Mouse (Mus musculus) spleen, adult 2 months (tissue): Measurements from ENCODE around the gene Fyb. TPM values are rescaled to one million over a fixed set of nuclear protein-coding genes. Genes with fewer than 3 reads are reported as not detected.

ENCODE experiments used
- DNase-seq, 2 experiments: peaks; one replicate each; pipeline versions ENCODE4 v3.0.0 to v3.0.0-alpha.2; 2012 to 2021; ENCODE audit warnings: low spot score in 2 of 2, low read depth in 1 of 2
- H3K27ac ChIP-seq: fragments of 200-500 bp; 2 replicates; pipeline ENCODE4 v1.5.1; 2012; ENCODE audit warnings: low read length, inconsistent platforms; ENCODE audit not compliant: insufficient read depth
- H3K27me3 ChIP-seq: fragments of 200-500 bp; 2 replicates; pipeline ENCODE4 v1.6.1; 2012; ENCODE audit warnings: mild to moderate bottlenecking, moderate library complexity, low read length, inconsistent platforms; ENCODE audit not compliant: control insufficient read depth, insufficient read depth
- H3K36me3 ChIP-seq: fragments of 200-500 bp; 2 replicates; pipeline ENCODE4 v1.6.1; 2012; ENCODE audit warnings: mild to moderate bottlenecking, low read length, inconsistent platforms; ENCODE audit not compliant: control insufficient read depth, insufficient read depth
- H3K4me1 ChIP-seq: fragments of 200-500 bp; 2 replicates; pipeline ENCODE4 v1.6.1; 2011; ENCODE audit warnings: inconsistent platforms; ENCODE audit not compliant: control insufficient read depth, insufficient read depth, insufficient read length
- H3K4me3 ChIP-seq: fragments of 200-500 bp; 2 replicates; pipeline ENCODE4 v1.5.1; 2011; ENCODE audit warnings: mild to moderate bottlenecking, inconsistent platforms; ENCODE audit not compliant: insufficient read depth, insufficient read length; ENCODE audit errors: extremely low read depth
- CTCF ChIP-seq: fragments of 200-500 bp; IDR thresholded peaks from 2 replicates; pipeline ENCODE4 v1.5.1; 2011; ENCODE audit warnings: mild to moderate bottlenecking, inconsistent platforms; ENCODE audit not compliant: insufficient read depth, insufficient read length, insufficient replicate concordance; ENCODE audit errors: extremely low read depth
- POLR2A ChIP-seq: fragments of 200-500 bp; IDR thresholded peaks from 2 replicates; pipeline ENCODE4 v1.6.1; 2011; ENCODE audit warnings: low read depth, low read length, inconsistent platforms
- WGBS: fragments of 180-500 bp; shearing (Covaris S2); methylation state at CpG from one replicate; pipeline ENCODE4 v1.1.7; 2018; 5-methylcytosine and 5-hydroxymethylcytosine counted together
- polyA plus RNA-seq: library from polyadenylated mRNA; depleted of rRNA; stranded (reverse); fragments of >200 nt; gene quantifications from 2 replicates; pipeline ENCODE4 v1.2.3, GENCODE M21; 2012

The Fyb gene
- polyA plus RNA-seq, 1 experiment: 35.3 TPM

GRCm38 (mm10) chr15:6601330-6601729 lies 78.7 kb downstream of the Fyb start:
- no peak for DNase-seq
- Histone ChIP-seq H3K27ac (peak overlapping the region; percentile 63; the same call in 1 of the 2 replicates), H3K4me3 (no peak overlapping the region), H3K27me3 (no peaks in the 10 kb centered on the region), H3K4me1 (peaks cover 3% of the 10 kb centered on the region; the same call in 1 of the 2 replicates), H3K36me3 (no peaks in the 10 kb centered on the region)
- 25% methylated on average over 6 of the region's 6 CpGs for WGBS
- TF ChIP-seq POLR2A: no peak
- TF ChIP-seq CTCF: no peak

DNA sequence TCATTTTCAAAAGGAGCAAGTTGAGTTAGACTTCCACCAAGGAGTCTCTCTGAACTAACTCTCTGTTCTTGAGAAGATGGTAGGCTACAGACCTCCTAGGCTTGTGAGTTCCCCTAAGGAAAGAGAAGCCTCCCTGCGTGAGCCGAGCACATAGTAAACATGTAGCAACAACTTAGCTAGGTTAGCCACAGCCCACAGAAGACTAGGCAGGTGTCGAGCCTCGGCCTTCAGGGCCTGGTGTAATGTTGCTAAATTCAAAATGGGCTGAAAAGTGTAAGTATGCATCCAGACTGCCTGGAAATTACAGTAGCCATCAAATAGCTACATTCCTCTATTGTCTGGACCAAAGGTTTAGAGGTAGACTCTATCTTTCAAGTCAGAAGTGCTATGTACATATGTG lies 79.3 kb downstream of the Fyb start:
- 45% methylated on average over 4 of the region's 4 CpGs for WGBS
- DNase-seq: no peak
- Histone ChIP-seq H3K4me3 (no peak overlapping the region), H3K27me3 (no peaks in the 10 kb centered on the region), H3K27ac (peak overlapping the region; percentile 72), H3K4me1 (peaks cover 3% of the 10 kb centered on the region; the same call in 1 of the 2 replicates), H3K36me3 (no peaks in the 10 kb centered on the region)
- TF ChIP-seq CTCF (no peak), POLR2A (no peak)

DNA sequence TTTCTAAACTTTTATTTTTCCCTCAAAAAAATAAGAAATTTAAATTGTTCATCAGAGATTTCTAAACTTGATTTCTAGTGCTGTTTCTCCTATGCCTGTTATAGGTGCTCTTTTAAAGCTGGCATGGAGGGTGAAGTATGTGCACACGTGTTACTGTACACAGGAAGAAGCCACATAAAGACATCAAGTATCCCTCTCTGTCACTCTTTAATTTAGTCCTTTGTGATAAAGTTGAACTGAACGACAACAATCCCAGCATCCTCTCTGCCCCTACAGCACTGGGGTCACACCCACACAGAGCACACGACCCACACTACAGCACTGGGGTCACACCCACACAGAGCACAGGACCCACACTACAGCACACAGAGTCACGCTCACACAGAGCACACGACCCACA lies 88.0 kb downstream of the Fyb start:
- Histone ChIP-seq H3K27ac (no peak overlapping the region), H3K4me1 (peaks cover 3% of the 10 kb centered on the region), H3K36me3 (no peaks in the 10 kb centered on the region), H3K4me3 (no peak overlapping the region), H3K27me3 (no peaks in the 10 kb centered on the region)
- TF ChIP-seq CTCF: no peak
- no peak for TF ChIP-seq POLR2A
- 74% methylated on average over 5 of the region's 5 CpGs for WGBS
- DNase-seq: no peak

GRCm38 (mm10) chr15:6612835-6613234 lies 90.2 kb downstream of the Fyb start:
- Histone ChIP-seq H3K4me3 (no peak overlapping the region), H3K4me1 (peaks cover 3% of the 10 kb centered on the region), H3K27ac (peak overlapping the region; percentile 66; the same call in 1 of the 2 replicates), H3K36me3 (no peaks in the 10 kb centered on the region), H3K27me3 (no peaks in the 10 kb centered on the region)
- WGBS: 73% methylated on average over 3 of the region's 3 CpGs
- TF ChIP-seq POLR2A (no peak), CTCF (no peak)
- no peak for DNase-seq

DNA sequence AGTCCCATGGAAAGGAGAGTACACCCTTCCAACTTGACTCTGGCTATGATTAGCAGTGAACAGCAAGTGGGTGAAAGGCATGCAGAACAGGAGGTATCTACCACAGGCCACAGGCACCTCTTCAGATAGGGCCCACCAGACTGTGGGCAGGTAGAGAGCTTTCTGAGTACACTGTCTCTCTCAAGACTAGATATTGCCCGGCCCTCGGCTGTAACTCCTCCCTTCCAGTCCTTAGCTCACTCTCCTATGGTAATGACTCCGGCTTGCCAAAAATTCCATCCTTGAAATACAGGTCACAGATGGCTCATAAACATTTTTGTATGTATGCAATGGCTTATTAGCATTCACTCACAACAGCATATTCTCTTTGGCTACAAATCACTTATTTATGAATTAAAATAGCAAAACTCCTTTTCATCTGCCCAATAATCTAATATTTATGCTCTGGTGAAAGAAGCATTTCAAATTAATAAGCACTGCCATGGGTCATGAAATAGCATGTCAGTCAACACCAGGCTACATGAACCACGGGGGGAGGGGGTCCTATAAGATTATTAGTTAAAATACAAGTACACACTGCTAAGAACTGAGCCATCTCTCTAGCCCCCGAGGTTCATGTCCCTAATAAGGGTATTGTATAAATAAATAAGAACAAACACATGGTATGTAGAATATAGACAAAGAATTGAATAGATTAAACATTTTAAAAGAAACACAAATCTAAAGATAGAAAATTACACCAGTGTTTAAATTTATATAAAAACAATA lies 93.9 kb downstream of the Fyb start:
- no peaks in the 10 kb centered on the region for H3K27me3 ChIP-seq
- WGBS: 88% methylated on average over 5 of the region's 5 CpGs

DNA sequence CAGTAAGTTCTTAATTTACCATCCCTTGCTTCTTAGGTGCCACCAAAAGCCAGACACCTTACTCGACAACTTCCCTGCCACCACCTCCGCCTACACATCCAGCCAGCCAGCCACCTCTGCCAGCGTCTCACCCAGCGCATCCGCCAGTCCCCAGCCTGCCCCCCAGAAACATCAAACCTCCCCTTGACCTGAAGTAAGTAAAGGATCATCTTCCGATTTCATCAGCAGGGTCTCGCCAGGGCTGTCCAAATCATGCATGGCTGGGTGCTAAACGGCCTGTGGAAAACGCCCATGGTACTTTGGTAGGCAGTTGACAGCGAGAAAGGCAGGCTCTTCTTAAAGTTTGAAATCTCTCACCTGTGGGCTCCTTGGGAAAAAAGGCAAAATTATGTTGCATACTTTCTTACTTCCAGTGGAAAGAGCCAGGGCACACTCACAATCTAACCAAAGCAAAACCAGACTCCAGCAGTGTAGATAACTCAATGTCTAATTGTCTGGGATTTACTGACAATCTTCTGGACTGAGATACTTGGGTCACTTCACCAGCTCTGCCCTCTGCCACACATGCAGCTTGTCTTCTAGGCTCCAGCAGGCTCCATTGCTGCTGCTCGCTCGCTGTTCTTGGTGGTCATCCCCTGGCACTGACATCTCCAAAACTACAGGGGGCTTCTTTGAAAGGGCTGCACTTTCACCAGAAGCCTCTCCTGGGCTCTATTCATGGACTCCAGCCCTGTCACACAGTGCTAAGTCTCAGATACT lies 97.1 kb downstream of the Fyb start:
- peaks cover 11% of the 10 kb centered on the region; the same call in 1 of the 2 replicates for H3K4me1 ChIP-seq
- TF ChIP-seq POLR2A (no peak), CTCF (no peak)
- H3K4me3 ChIP-seq: no peak overlapping the region
- DNase-seq: no peak
- H3K27ac ChIP-seq: no peak overlapping the region
- H3K27me3 ChIP-seq: no peaks in the 10 kb centered on the region
- 84% methylated on average over 12 of the region's 12 CpGs for WGBS
- H3K36me3 ChIP-seq: peaks cover 2% of the 10 kb centered on the region; the same call in 1 of the 2 replicates

More for the DNA sequence above, 93.9 kb downstream of the Fyb start:
- Histone ChIP-seq H3K27ac (no peak overlapping the region), H3K4me1 (no peaks in the 10 kb centered on the region), H3K36me3 (no peaks in the 10 kb centered on the region), H3K4me3 (no peak overlapping the region)
- DNase-seq: no peak
- TF ChIP-seq POLR2A: no peak
- TF ChIP-seq CTCF: no peak

GRCm38 (mm10) chr15:6622512-6622911 lies 99.9 kb downstream of the Fyb start:
- Histone ChIP-seq H3K27ac (no peak overlapping the region), H3K4me1 (peaks cover 14% of the 10 kb centered on the region; the same call in 1 of the 2 replicates), H3K27me3 (no peaks in the 10 kb centered on the region), H3K36me3 (peaks cover 2% of the 10 kb centered on the region; the same call in 1 of the 2 replicates), H3K4me3 (no peak overlapping the region)
- peak; percentile 59 to 70 for DNase-seq
- WGBS: 31% methylated on average over 5 of the region's 5 CpGs
- TF ChIP-seq CTCF: peak; percentile 45; the same call in 1 of the 2 replicates
- no peak for TF ChIP-seq POLR2A
